Mouse (Mus musculus) bone marrow macrophage, adult 2 months (primary cell): Measurements from ENCODE around the gene Commd1.

Experiments
- CTCF ChIP-seq: IDR thresholded peaks from 2 replicates; pipeline ENCODE4 v1.5.1; 2012; ENCODE audit warnings: low read depth, mild to moderate bottlenecking, low read length, moderate library complexity
- POLR2A ChIP-seq: IDR thresholded peaks from 2 replicates; pipeline ENCODE4 v1.6.1; 2012; ENCODE audit warnings: mild to moderate bottlenecking, low read depth, low read length, borderline replicate concordance

GRCm38 (mm10) chr11:23020841-23021240 lies 38.7 kb upstream of the Commd1 start:
- TF ChIP-seq POLR2A (no peak), CTCF (no peak)
